Mouse (Mus musculus) cerebellum, adult (tissue): ENCODE measurements around the gene Plch2.

Experiments used
- ATAC-seq: cut with Nextera tagmentation; 2 replicates; pipeline ENCODE4 v1.9.2; 2017; ENCODE audit warnings: mild to moderate bottlenecking, moderate library complexity, mixed read lengths; ENCODE audit not compliant: insufficient number of reproducible peaks, low FRiP score, low TSS enrichment

Gene Plch2

GRCm38 (mm10) chr4:155033115-155033514, 23.5 kb downstream of the Plch2 start:
- ATAC-seq = no peak

GRCm38 (mm10) chr4:155024170-155025010, 32.2 kb downstream of the Plch2 start:
- ATAC-seq = peak; percentile 77

GRCm38 (mm10) chr4:155022228-155022855, 34.2 kb downstream of the Plch2 start:
- no peak for ATAC-seq

GRCm38 (mm10) chr4:155020813-155021212, 35.8 kb downstream of the Plch2 start:
- no peak for ATAC-seq

GRCm38 (mm10) chr4:155020141-155020540, 36.4 kb downstream of the Plch2 start:
- ATAC-seq = no peak

- ATAC-seq = peak; percentile 32; the same call in 1 of the 2 replicates
Measured at GRCm38 (mm10) chr4:155019336-155019847, 37.2 kb downstream of the Plch2 start.

DNA sequence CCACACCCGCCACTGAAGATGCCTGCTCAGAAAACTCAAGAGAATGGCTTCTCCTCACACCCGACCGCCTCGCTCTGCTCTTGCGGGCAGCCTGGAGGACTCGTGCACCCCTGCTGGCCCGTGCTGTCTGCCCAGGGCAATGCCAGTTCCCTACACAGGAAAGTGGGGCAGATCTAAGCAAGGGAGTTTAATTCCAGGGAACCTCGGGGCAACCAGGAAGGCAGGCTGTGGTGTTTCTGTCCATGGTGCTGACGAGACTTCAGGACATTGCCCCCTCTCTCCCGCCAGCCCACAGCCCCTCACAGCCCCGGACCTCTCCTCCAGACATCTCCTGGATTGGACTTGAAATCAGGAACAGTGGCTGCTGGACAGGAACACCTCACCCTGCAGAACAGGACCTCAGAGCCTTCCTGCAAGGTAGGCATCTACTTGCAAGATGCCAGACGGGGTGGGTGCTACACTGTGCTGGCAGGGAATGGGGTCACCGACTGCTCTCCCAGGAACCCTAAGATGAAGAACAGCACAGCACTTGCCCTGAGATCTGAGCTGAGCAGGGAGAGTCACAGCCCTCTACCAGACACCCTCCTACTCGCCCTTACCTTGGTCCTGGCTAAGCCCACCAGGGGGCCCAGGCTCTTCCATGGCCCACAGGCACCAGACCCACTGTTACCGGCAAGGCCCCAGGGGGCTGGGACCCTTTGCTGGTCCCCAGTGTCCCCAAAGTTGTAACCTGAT, 37.8 kb downstream of the Plch2 start:
- ATAC-seq = peak; percentile 49; the same call in 1 of the 2 replicates

DNA sequence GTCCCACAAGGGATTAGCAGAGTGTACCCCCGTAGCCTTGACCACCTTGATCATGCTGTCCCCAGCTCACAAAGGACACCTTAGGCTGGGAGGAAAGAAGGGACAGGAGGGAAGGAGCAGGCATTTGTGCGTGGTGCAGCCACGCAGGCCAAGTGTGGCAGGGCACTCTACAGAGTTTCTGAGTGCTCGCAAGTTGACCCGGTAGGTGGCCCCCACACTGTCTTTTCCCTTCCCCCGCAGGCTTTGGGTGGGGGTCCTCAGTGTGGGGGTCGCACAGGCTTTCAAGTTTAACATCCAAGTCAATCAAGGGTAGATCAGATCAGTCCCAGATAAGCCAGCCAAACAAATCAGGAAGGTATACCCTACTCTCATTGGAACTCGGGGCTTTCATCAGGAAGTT, 38.5 kb downstream of the Plch2 start:
- no peak for ATAC-seq

DNA sequence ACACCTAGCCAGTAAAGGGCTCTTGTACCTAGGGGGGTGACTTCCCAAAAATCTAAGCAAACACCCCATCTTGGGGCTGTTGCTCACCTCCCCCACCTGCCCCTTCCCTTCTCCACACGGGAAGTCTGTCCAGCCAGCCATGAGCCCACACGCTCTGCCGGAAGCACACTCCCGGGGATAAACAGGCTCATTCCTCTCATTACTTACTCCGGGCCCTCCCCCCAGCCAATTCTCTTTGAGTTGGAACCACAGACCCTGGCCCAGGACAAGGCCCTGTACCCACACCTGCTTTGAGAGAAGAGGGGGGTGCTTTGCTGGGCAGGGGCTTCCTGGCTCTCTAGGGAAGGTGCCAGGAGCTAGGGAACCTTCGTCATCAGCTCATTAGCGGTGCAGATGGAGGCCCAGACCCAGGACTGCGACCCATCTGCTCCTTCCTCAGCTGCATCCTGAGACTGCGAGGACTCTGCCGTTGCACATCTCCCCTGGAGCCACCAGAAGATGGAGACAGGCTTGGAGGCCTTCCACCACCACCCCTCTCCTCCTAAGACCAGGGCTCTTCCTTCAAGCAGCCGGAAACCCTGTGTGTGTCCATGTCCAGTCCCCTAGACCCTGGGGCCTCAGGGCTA, 39.2 kb downstream of the Plch2 start:
- no peak for ATAC-seq

GRCm38 (mm10) chr4:155016807-155017206, 39.8 kb downstream of the Plch2 start:
- ATAC-seq = no peak

DNA sequence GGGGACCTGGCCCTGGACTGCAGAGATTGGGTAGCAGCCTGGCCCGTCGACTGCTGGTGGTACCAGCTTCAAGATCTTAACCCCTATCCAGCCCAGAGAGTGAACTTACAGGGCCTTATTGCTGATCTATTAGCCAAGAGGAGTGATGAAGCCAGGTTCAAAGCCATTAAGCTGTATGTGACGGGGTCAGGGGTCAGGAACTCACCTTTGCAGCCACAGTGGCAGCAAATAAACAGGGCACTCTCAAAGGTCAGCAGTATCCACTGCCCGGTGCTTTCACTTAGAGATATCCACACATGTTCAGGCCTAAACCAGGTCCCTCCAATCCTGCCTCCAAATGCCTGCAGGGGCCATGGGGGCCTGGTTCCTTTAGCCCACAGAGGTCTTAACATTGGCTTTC, 41.0 kb downstream of the Plch2 start:
- no peak for ATAC-seq

GRCm38 (mm10) chr4:155014791-155015190, 41.8 kb downstream of the Plch2 start:
- ATAC-seq = no peak

GRCm38 (mm10) chr4:155014244-155014643, 42.3 kb downstream of the Plch2 start:
- ATAC-seq = no peak

DNA sequence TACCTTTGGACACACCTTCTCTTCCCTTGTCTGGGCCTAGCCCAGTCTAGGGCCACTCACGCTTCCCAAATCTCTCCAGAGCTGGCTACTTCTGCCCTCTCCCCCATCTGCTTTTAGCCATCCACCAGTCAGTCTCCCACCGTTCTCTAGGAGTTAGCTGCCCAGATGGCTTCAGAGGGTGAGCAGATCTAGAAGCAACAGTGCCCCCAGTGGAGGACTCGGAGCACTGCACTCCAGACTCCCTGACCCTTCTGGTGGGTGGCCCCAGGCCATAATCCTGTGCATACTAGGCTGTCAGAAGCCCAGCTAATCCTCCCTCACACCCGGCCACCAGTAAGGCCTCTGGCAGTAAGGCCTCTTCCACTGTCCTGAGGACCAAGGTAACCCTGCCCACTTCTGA, 43.8 kb downstream of the Plch2 start:
- ATAC-seq = peak; percentile 38; the same call in 1 of the 2 replicates

GRCm38 (mm10) chr4:155012115-155012514, 44.5 kb downstream of the Plch2 start:
- no peak for ATAC-seq

GRCm38 (mm10) chr4:155011312-155012025, 45.1 kb downstream of the Plch2 start:
- no peak for ATAC-seq

- peak; percentile 22; the same call in 1 of the 2 replicates for ATAC-seq
Measured at GRCm38 (mm10) chr4:155010870-155011269, 45.7 kb downstream of the Plch2 start.

GRCm38 (mm10) chr4:155009216-155009615, 47.4 kb downstream of the Plch2 start:
- ATAC-seq = no peak

DNA sequence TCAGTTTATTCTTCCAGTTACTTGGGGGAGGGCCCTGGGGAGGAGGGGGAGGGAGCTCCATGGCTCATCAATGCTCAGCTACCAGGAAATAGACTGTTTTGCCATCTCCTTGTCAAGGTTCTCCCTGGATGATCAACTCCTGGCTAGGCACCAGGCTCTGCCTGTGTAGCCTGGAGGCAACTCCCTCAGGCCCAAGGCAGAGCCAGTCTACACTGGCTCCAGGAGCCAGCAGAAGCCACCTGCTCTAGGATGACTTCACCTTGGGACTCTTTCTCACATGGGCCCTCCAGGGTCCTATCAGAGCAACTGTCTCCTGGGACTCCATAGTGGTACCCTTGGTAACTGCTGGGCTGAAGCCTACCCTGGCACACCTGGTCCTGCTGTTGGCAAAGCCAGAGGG, 48.5 kb downstream of the Plch2 start:
- ATAC-seq = no peak

DNA sequence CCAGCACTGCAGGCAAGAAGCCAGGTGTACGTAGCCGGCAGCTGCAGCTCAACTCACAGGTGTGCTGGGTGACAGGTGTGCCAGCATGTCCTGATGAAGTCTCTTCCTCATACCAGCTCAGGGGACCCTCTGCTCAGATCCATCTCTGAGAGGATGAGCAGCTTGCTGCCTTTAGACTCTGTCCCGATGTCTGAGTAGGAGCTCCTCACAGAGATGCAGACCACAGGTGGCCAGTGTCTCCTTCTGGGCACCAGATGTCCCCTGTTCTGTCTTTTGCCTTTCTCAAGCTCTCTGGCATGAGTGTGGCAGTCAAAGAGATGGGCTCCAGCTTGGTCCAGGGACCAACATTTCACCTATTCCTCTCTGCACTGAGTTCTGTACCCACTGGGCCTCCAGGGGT, 48.9 kb downstream of the Plch2 start:
- ATAC-seq = no peak
